Mouse (Mus musculus): Measurements from ENCODE around the gene Grasp. TPM values are rescaled to one million over a fixed set of nuclear protein-coding genes. Genes with fewer than 3 reads are reported as not detected.
A peak's percentile ranks its signal among the peaks of the same experiment; 100 is the strongest.

Grasp gene
- polyA plus RNA-seq, 1 experiment from 2014 or later: 2.4 TPM

GRCm38 (mm10) chr15:101184300-101184699 lies 39.7 kb upstream of the Grasp start:
- Histone ChIP-seq H3K27ac (replicated peaks) (no peak overlapping the region), H3K4me2 (no peak overlapping the region), H3K4me1 (replicated peaks) (peaks cover 32% of the 10 kb centered on the region), H3K9me3 (no peaks in the 10 kb centered on the region), H3K9ac (no peak overlapping the region), H3K27me3 (no peaks in the 10 kb centered on the region), H3K4me3 (no peak overlapping the region), H3K36me3 (peaks cover 2% of the 10 kb centered on the region; the same call in 1 of the 2 replicates)
- ATAC-seq (ENCODE audit: low FRiP score, low read depth): no peak
- WGBS: 97% methylated on average over 8 of the region's 8 CpGs

- peaks cover 2% of the 10 kb centered on the region; the same call in 1 of the 2 replicates for H3K36me3 ChIP-seq
These were observed 38.4 kb upstream of the Grasp start for GRCm38 (mm10) chr15:101185549-101185948.

GRCm38 (mm10) chr15:101187907-101188306 lies 36.1 kb upstream of the Grasp start:
- H3K36me3 ChIP-seq: peaks cover 2% of the 10 kb centered on the region; the same call in 1 of the 2 replicates

More at GRCm38 (mm10) chr15:101185549-101185948, 38.4 kb upstream of the Grasp start:
- ATAC-seq (ENCODE audit: low FRiP score, low read depth): no peak
- WGBS: 94% methylated on average over 3 of the region's 3 CpGs
- Histone ChIP-seq H3K9ac (no peak overlapping the region), H3K4me3 (no peak overlapping the region), H3K27ac (replicated peaks) (no peak overlapping the region), H3K9me3 (no peaks in the 10 kb centered on the region), H3K27me3 (no peaks in the 10 kb centered on the region), H3K4me1 (replicated peaks) (peaks cover 25% of the 10 kb centered on the region), H3K4me2 (no peak overlapping the region)

GRCm38 (mm10) chr15:101189981-101190761 lies 33.8 kb upstream of the Grasp start:
- Histone ChIP-seq H3K4me3 (no peak overlapping the region), H3K27me3 (no peaks in the 10 kb centered on the region), H3K9ac (no peak overlapping the region), H3K4me1 (replicated peaks) (peaks cover 22% of the 10 kb centered on the region), H3K9me3 (no peaks in the 10 kb centered on the region), H3K4me2 (no peak overlapping the region), H3K27ac (replicated peaks) (no peak overlapping the region), H3K36me3 (peaks cover 12% of the 10 kb centered on the region)
- no peak for ATAC-seq (ENCODE audit: low FRiP score, low read depth)
- 72% methylated on average over 10 of the region's 10 CpGs for WGBS

More at GRCm38 (mm10) chr15:101187907-101188306, 36.1 kb upstream of the Grasp start:
- Histone ChIP-seq H3K9me3 (no peaks in the 10 kb centered on the region), H3K27ac (replicated peaks) (no peak overlapping the region), H3K9ac (no peak overlapping the region), H3K4me3 (no peak overlapping the region), H3K4me2 (no peak overlapping the region), H3K27me3 (no peaks in the 10 kb centered on the region), H3K4me1 (replicated peaks) (peaks cover 29% of the 10 kb centered on the region)
- ATAC-seq (ENCODE audit: low FRiP score, low read depth): no peak
- 84% methylated on average over 5 of the region's 5 CpGs for WGBS

GRCm38 (mm10) chr15:101190762-101191150 lies 33.2 kb upstream of the Grasp start:
- Histone ChIP-seq H3K4me2 (no peak overlapping the region), H3K27ac (replicated peaks) (no peak overlapping the region), H3K9me3 (no peaks in the 10 kb centered on the region), H3K36me3 (peaks cover 17% of the 10 kb centered on the region), H3K27me3 (no peaks in the 10 kb centered on the region), H3K9ac (no peak overlapping the region), H3K4me3 (no peak overlapping the region), H3K4me1 (replicated peaks) (peaks cover 22% of the 10 kb centered on the region)
- ATAC-seq (ENCODE audit: low FRiP score, low read depth): no peak
- 67% methylated on average over 5 of the region's 5 CpGs for WGBS

- H3K27ac ChIP-seq (replicated peaks): peak overlapping the region; percentile 25; the same call in 1 of the 2 replicates
- H3K4me1 ChIP-seq (replicated peaks): peaks cover 22% of the 10 kb centered on the region
- H3K36me3 ChIP-seq: peaks cover 24% of the 10 kb centered on the region
- H3K9me3 ChIP-seq: no peaks in the 10 kb centered on the region
- no peak overlapping the region for H3K4me3 ChIP-seq
- H3K9ac ChIP-seq: no peak overlapping the region
- 16% methylated on average over 13 of the region's 13 CpGs for WGBS
- H3K27me3 ChIP-seq: no peaks in the 10 kb centered on the region
- no peak; the same call in 1 of the 2 replicates for ATAC-seq (ENCODE audit: low FRiP score, low read depth)
- H3K4me2 ChIP-seq: no peak overlapping the region
These were observed 32.3 kb upstream of the Grasp start for GRCm38 (mm10) chr15:101191459-101192259.

- ATAC-seq (ENCODE audit: low FRiP score, low read depth): no peak
- Histone ChIP-seq H3K9ac (no peak overlapping the region), H3K4me1 (replicated peaks) (peaks cover 22% of the 10 kb centered on the region), H3K4me2 (no peak overlapping the region), H3K27me3 (no peaks in the 10 kb centered on the region), H3K27ac (replicated peaks) (no peak overlapping the region), H3K9me3 (no peaks in the 10 kb centered on the region), H3K4me3 (no peak overlapping the region), H3K36me3 (peaks cover 30% of the 10 kb centered on the region)
- 57% methylated on average over 7 of the region's 7 CpGs for WGBS
These were observed 31.7 kb upstream of the Grasp start for GRCm38 (mm10) chr15:101192260-101192640.

- Histone ChIP-seq H3K4me3 (no peak overlapping the region), H3K9me3 (no peaks in the 10 kb centered on the region), H3K4me2 (no peak overlapping the region), H3K4me1 (replicated peaks) (peaks cover 22% of the 10 kb centered on the region), H3K27ac (replicated peaks) (no peak overlapping the region), H3K36me3 (peaks cover 33% of the 10 kb centered on the region), H3K9ac (no peak overlapping the region), H3K27me3 (no peaks in the 10 kb centered on the region)
- 78% methylated on average over 7 of the region's 7 CpGs for WGBS
- ATAC-seq (ENCODE audit: low FRiP score, low read depth): no peak
These were observed 31.3 kb upstream of the Grasp start for GRCm38 (mm10) chr15:101192651-101193050.

- 96% methylated on average over 6 of the region's 6 CpGs for WGBS
- Histone ChIP-seq H3K9ac (no peak overlapping the region), H3K27ac (replicated peaks) (no peak overlapping the region), H3K9me3 (no peaks in the 10 kb centered on the region), H3K4me2 (no peak overlapping the region), H3K4me1 (replicated peaks) (peaks cover 22% of the 10 kb centered on the region), H3K36me3 (peaks cover 36% of the 10 kb centered on the region), H3K27me3 (no peaks in the 10 kb centered on the region), H3K4me3 (no peak overlapping the region)
- no peak for ATAC-seq (ENCODE audit: low FRiP score, low read depth)
These were observed 30.0 kb upstream of the Grasp start for GRCm38 (mm10) chr15:101193971-101194370.

- H3K9me3 ChIP-seq: no peaks in the 10 kb centered on the region
- H3K4me1 ChIP-seq (replicated peaks): peaks cover 22% of the 10 kb centered on the region
- H3K36me3 ChIP-seq: peaks cover 44% of the 10 kb centered on the region
- no peak overlapping the region for H3K4me2 ChIP-seq
- no peak for ATAC-seq (ENCODE audit: low FRiP score, low read depth)
- 90% methylated on average over 16 of the region's 16 CpGs for WGBS
- H3K4me3 ChIP-seq: no peak overlapping the region
- H3K9ac ChIP-seq: no peak overlapping the region
- H3K27me3 ChIP-seq: no peaks in the 10 kb centered on the region
- no peak overlapping the region for H3K27ac ChIP-seq (replicated peaks)
These were observed 28.8 kb upstream of the Grasp start for GRCm38 (mm10) chr15:101194951-101195823.

GRCm38 (mm10) chr15:101196079-101196795 lies 27.8 kb upstream of the Grasp start:
- Histone ChIP-seq H3K27ac (replicated peaks) (no peak overlapping the region), H3K9me3 (no peaks in the 10 kb centered on the region), H3K36me3 (peaks cover 55% of the 10 kb centered on the region), H3K4me3 (no peak overlapping the region), H3K4me1 (replicated peaks) (peaks cover 14% of the 10 kb centered on the region), H3K4me2 (no peak overlapping the region), H3K9ac (no peak overlapping the region), H3K27me3 (no peaks in the 10 kb centered on the region)
- no peak for ATAC-seq (ENCODE audit: low FRiP score, low read depth)
- 91% methylated on average over 8 of the region's 8 CpGs for WGBS
